In the genomic region with DNA sequence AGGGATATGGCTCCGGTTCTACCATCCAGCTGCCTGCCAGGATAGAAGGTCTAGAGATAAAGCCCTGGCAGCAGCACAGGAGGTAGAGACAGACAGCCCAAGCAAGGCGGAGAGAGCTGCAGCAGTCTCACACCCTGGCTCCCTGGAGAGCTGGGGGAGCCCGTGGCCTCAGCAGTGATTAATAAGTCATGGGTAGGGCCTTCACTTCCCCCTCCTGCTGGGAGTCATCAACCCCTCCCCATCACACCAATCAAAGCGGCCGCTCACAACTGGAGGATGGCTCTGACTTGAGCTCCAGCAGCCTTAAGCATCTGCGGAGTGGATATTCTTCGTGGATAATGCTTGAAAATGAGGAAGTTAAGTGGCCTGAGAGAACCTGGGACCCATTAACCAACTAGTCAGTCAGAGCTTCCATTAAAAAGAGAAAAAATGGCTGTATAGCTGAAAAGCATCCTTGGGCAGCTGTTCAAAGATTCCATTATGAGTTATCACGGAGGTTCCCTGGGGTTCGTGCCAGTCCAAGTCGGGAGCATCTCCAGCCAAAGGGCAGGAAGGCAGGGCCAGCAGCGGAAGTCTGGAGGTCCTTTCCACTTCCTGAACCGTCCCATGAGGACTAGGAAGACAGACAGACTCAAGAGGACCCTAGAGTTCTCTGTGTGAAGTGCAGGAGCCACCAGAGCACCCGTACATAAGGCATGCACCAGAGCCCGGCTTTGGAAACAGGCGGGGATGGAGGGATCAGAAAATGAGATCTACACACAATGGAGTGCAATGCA, we compare ENCODE assay signal across 9 mouse cellular contexts. TPM values are rescaled to one million over a fixed set of nuclear protein-coding genes. Genes with fewer than 3 reads are reported as not detected.
DNase-seq lines count a peak whose midpoint lies in the region; ATAC-seq and TF ChIP-seq lines count a peak whose summit lies in the region.
"Had no signal": no experiment of that assay in that cellular context is flagged by ENCODE, and none has a peak within 500 bp of the region (broad histone marks: within the 10 kb centered on the region; RNA-seq: fewer than 3 reads in every experiment).

No protein-coding gene starts in this region.

- TF ChIP-seq POLR2A in CH12.LX (IDR thresholded peaks at IDR 0.05; ENCODE audit: low read depth, low read length): no peak

- no peaks in the 10 kb centered on the region for H3K9me3 ChIP-seq in CH12.LX (replicated peaks; ENCODE audit: low read length)
- no peaks in the 10 kb centered on the region for H3K9me3 ChIP-seq in intestine, embryonic 16.5 days (ENCODE audit: control insufficient read depth, low read length)
- H3K9me3 ChIP-seq in midbrain, embryonic 12.5 days: no peaks in the 10 kb centered on the region
- H3K9me3 ChIP-seq: megakaryocyte, embryonic 14.5 days had no signal

- DNase-seq in CH12.LX (ENCODE audit: extremely low read depth): peak; percentile 13
- DNase-seq in R1 (ENCODE audit: low read depth, low spot score): peak; percentile 90
- DNase-seq in left cerebral cortex, postnatal 25 days (ENCODE audit: low spot score in 2 of 2): no peak
- DNase-seq in natural killer cell, adult 2 months (ENCODE audit: low spot score in 2 of 2): no peak
- no peak for DNase-seq in thymus, postnatal 4 days

- no peak overlapping the region for H3K4me3 ChIP-seq in CH12.LX (replicated peaks in 1 of 3; ENCODE audit: low read depth in 2 of 3, low read length in 2 of 3, poor library complexity in 1 of 3)
- no peak overlapping the region for H3K4me3 ChIP-seq in intestine, embryonic 16.5 days (ENCODE audit: low read length)
- no peak overlapping the region for H3K4me3 ChIP-seq in midbrain, embryonic 12.5 days
- H3K4me3 ChIP-seq: megakaryocyte, embryonic 14.5 days had no signal

- H3K27ac ChIP-seq in CH12.LX (ENCODE audit: insufficient read depth, low read depth): no peak overlapping the region
- H3K27ac ChIP-seq in intestine, embryonic 16.5 days (ENCODE audit: low read length): no peak overlapping the region
- H3K27ac ChIP-seq in midbrain, embryonic 12.5 days (replicated peaks): peak overlapping the region; percentile 21; the same call in 1 of the 2 replicates

- no peaks in the 10 kb centered on the region for H3K27me3 ChIP-seq in CH12.LX (replicated peaks)
- H3K27me3 ChIP-seq in intestine, embryonic 16.5 days (replicated peaks; ENCODE audit: control insufficient read depth, insufficient read depth, low read length): no peaks in the 10 kb centered on the region
- no peaks in the 10 kb centered on the region for H3K27me3 ChIP-seq in midbrain, embryonic 12.5 days

- in situ Hi-C loops in CH12.LX (cut with MboI; ENCODE audit: low pct_ligation_motif_present, low pct_unique_long_range_greater_than_20kb, low sequenced_read_pairs): no loop called here

- intact Hi-C loops in left cerebral cortex, postnatal 25 days (cut with DNase I): no loop called here

- WGBS in intestine, embryonic 16.5 days: 38% methylated on average over 15 of the region's 15 CpGs
- 44% methylated on average over 15 of the region's 15 CpGs for WGBS in midbrain, embryonic 12.5 days

- no peak overlapping the region for H3K4me2 ChIP-seq in CH12.LX (ENCODE audit: insufficient read depth, low read depth, poor library complexity, severe bottlenecking)
- H3K4me2 ChIP-seq in intestine, embryonic 16.5 days (ENCODE audit: low read depth, low read length): no peak overlapping the region
- no peak overlapping the region for H3K4me2 ChIP-seq in midbrain, embryonic 12.5 days (replicated peaks)

- peaks cover 0 to 23% of the 10 kb centered on the region in 2 experiments; a peak in 2 of 4 replicates for H3K4me1 ChIP-seq in CH12.LX (ENCODE audit: control insufficient read depth in 1 of 2, insufficient read depth in 2 of 2)
- H3K4me1 ChIP-seq in intestine, embryonic 16.5 days (ENCODE audit: control insufficient read depth, insufficient read depth, low read length): peaks cover 12% of the 10 kb centered on the region
- H3K4me1 ChIP-seq in midbrain, embryonic 12.5 days: peaks cover 17% of the 10 kb centered on the region
- H3K4me1 ChIP-seq: megakaryocyte, embryonic 14.5 days had no signal

- ATAC-seq in granulocyte monocyte progenitor cell, adult 5-6 weeks (replicated peaks; ENCODE audit: poor library complexity, severe bottlenecking): peak; percentile 46
- ATAC-seq in intestine, embryonic 16.5 days: peak; percentile 75
- peak; percentile 50 for ATAC-seq in midbrain, embryonic 12.5 days (ENCODE audit: low FRiP score, low read depth)

- H3K9ac ChIP-seq in CH12.LX (ENCODE audit: insufficient read depth, low read depth): no peak overlapping the region
- no peak overlapping the region for H3K9ac ChIP-seq in intestine, embryonic 16.5 days (ENCODE audit: low read depth, low read length)
- H3K9ac ChIP-seq in midbrain, embryonic 12.5 days (replicated peaks): no peak overlapping the region

- no peak for TF ChIP-seq CTCF in CH12.LX (conservative IDR thresholded peaks at IDR 0.05 in 1 of 2, IDR thresholded peaks at IDR 0.05 in 1 of 2; ENCODE audit: low read depth in 2 of 2, low read length in 2 of 2)

- no peak for TF ChIP-seq RAD21 in CH12.LX (IDR thresholded peaks at IDR 0.05; ENCODE audit: low read depth, low read length)

- no peak for TF ChIP-seq EP300 in CH12.LX (IDR thresholded peaks at IDR 0.05; ENCODE audit: low read length)

- no peaks in the 10 kb centered on the region for H3K79me2 ChIP-seq in CH12.LX (replicated peaks; ENCODE audit: control insufficient read depth, extremely low read depth, insufficient read depth, poor library complexity, severe bottlenecking)

- dilution Hi-C loops in CH12.LX (cut with MboI; ENCODE audit: extremely low pct_ligation_motif_present, extremely low pct_unique_long_range_greater_than_20kb, low sequenced_read_pairs): no loop called here

- no peaks in the 10 kb centered on the region for H3K36me3 ChIP-seq in CH12.LX (replicated peaks in 1 of 2; ENCODE audit: control insufficient read depth in 1 of 2, insufficient read depth in 1 of 2, low read length in 1 of 2)
- H3K36me3 ChIP-seq in intestine, embryonic 16.5 days (ENCODE audit: control insufficient read depth, insufficient read depth, low read length): no peaks in the 10 kb centered on the region
- no peaks in the 10 kb centered on the region for H3K36me3 ChIP-seq in midbrain, embryonic 12.5 days

TF ChIP-seq in CH12.LX, 34 proteins besides CTCF, POLR2A, EP300 and RAD21:
- TF ChIP-seq PAX5 (IDR thresholded peaks at IDR 0.05; ENCODE audit: low read length) (no peak), MXI1 (IDR thresholded peaks at IDR 0.05; ENCODE audit: low read depth, low read length) (no peak), ZC3H11A (IDR thresholded peaks at IDR 0.05; ENCODE audit: low read depth, low read length) (no peak), KAT2A (IDR thresholded peaks at IDR 0.05; ENCODE audit: insufficient replicate concordance, low read length) (no peak)
TF ChIP-seq in CH12.LX: peak in this region for 0.

RNA-seq across cellular contexts. Expression of a gene that starts 19.4 kb away (rescaled TPM):
- total RNA-seq in CH12.LX (2012; rRNA removed): 0.30 and 0.42 TPM in 2 replicates
- 2.1 and 2.3 TPM in 2 replicates for total RNA-seq in CH12.LX (2014; rRNA removed)
- 2.2 and 2.7 TPM in 2 replicates for polyA plus RNA-seq in CH12.LX (2012; ENCODE audit: insufficient read length, low read depth)
- 21.6 and 25.7 TPM in 2 replicates for total RNA-seq in granulocyte monocyte progenitor cell, adult 5-6 weeks (2014; fragmentation: Nextera tagmentation)
- 30.3 and 30.6 TPM in 2 replicates for total RNA-seq in granulocyte monocyte progenitor cell, adult 5-6 weeks (2017)
- 17.9 and 18.8 TPM in 2 replicates for polyA plus RNA-seq in intestine, embryonic 16.5 days (2015; fragmentation: Nextera tagmentation; extraction: Ambion mirVana)
- 58.8 and 60.0 TPM in 2 replicates for polyA plus RNA-seq in midbrain, embryonic 12.5 days (2016; fragmentation: Nextera tagmentation; extraction: Ambion mirVana)
- total RNA-seq in left cerebral cortex, postnatal 25 days (2021): 1 to 10 TPM; 8.1 to 8.6 TPM

Comparison
In these comparisons a context has a peak if more than half of its experiments do, and no peak if none do; other contexts are left out.
1. DNase-seq: peak in CH12.LX (single experiment) and R1 (single experiment); none in left cerebral cortex, postnatal 25 days (0 of 2), natural killer cell, adult 2 months (0 of 2) and thymus, postnatal 4 days (single experiment).
2. Peak in every context shown above with its lines, with median percentiles within 50 percentile points of each other: ATAC-seq.